Mouse (Mus musculus) megakaryocyte progenitor cell, adult 5-6 weeks (primary cell): ENCODE measurements around the gene Ptp4a2. TPM values are rescaled to one million over a fixed set of nuclear protein-coding genes. Genes with fewer than 3 reads are reported as not detected.

Experiments used
- ATAC-seq: replicated peaks from 2 replicates; pipeline ENCODE4 v1.8.0; 2016; ENCODE audit warnings: mild to moderate bottlenecking, moderate TSS enrichment, inconsistent platforms; ENCODE audit not compliant: poor library complexity
- total RNA-seq, 2 experiments: library from RNA; stranded (forward) in 1 of 2; stranded (reverse) in 1 of 2; fragments of 157-497, 149-512 nt in 1 of 2; fragments of 200-1000 nt in 1 of 2; gene quantifications; 2 replicates each; pipeline versions ENCODE4 v1.2.3 to v1.2.4; 2015 to 2017

The Ptp4a2 gene
- total RNA-seq, 2 experiments from 2014 or later: 303 to 310 TPM

DNA sequence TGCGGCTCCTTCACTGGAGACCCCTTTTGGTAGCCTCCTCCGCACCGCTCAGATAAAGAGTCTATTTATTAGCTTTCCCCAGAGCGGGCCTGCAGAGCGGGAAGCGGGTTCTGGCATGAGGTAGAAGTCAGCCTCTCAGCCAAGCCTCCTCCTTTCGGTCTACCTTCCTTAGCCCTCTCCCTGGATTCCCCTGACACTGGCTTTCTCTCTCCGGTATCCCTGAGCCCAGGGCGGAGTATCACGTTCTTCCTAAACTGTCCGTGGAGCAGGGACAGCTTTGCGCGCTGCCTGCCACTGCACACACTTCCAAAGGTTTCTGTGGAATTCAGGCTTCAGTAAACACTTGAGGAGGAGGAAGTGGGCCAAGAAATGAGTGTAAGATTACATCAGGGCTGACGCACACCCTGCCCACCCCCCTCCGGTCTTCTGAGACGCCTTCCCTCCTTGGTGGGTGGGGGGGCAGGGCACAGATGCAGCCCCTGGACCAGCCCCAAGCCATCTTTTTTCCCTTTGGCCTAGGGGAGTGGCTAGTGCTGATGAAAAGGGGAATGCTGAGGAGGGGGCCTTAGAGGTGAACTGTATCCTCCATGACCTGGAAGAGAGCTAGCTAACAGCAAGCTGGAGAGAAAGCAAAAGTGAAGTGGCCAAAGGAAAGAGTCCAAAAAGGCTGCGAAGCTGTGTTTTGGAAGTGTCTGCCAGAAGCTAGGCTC is 15.7 kb upstream of the Ptp4a2 start:
- no peak for ATAC-seq

DNA sequence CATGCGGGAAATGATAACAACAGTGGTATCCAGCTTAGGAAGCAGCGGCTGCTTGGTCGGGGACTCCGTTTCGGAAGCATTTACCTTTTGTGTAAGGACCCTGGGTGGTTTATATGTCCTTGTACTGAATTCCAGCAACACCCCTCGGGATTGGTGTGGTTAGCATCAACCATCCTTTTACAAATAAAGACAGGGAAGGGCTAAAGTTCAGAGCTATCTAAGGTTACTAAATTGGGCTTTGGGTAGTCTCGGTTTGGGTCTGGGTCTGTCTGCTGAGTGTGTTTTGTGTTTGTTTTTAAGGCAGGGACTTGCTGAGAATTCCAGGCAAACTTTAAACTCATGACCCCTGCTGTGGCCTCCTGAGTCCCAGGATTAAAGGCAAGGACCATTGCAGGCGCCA is 15.2 kb upstream of the Ptp4a2 start:
- no peak for ATAC-seq

DNA sequence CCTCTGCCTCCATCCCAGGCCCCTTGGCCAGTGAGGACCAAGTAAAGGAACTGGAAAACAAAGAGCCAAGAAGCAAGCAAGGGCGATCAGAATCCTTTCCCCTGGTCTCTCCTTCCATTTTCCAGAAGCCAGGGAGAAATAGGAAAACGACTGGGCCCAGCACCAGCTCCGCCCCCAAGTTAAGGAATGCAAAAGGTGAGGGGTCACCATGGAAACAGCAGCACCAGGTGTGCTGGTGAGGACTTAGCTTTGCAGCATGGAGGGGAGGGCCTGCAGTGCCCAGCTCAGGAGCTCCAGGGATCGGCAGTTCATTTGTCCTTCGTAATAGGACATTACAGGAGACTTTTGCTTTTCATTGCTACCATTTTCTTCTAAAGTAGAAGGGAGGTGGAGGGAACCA is 13.0 kb upstream of the Ptp4a2 start:
- no peak for ATAC-seq

DNA sequence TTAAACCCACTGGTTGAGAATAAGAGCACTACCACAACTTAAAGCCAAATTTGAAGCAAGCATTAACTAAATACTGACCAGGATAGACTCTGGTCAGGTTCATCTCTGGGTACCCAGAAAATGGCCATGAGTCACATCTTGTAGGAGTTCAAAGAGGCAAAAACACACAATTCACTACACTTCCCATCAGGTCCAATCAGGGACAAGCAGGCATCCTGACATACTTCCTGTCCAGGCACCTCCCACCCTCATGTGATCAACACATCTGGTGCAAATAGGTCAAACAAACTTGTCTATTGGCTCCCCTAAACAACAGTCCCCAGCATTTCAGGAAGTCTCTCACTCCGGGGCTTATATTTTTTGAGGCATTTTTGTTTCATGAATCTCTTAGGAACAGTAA is 7.7 kb upstream of the Ptp4a2 start:
- ATAC-seq: peak; percentile 83

DNA sequence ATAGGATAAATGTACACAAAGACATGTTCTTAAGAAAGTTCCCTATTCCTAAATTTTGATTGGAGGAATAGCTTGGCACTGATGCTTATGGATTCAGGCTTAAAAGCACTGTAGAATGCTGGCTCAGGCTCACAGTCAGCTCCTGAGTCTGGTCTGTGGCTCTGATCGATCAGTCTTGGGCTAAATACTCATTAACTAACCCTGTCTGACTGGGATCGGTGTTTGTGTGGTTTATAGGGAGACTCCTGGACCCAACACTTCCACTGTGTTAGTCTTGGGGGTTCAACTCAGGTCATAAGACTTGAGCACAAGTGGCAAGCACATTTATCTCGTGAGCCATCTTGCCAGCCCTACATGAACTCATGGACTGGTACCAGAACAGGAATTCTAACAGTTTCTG is 6.0 kb upstream of the Ptp4a2 start:
- ATAC-seq: no peak

DNA sequence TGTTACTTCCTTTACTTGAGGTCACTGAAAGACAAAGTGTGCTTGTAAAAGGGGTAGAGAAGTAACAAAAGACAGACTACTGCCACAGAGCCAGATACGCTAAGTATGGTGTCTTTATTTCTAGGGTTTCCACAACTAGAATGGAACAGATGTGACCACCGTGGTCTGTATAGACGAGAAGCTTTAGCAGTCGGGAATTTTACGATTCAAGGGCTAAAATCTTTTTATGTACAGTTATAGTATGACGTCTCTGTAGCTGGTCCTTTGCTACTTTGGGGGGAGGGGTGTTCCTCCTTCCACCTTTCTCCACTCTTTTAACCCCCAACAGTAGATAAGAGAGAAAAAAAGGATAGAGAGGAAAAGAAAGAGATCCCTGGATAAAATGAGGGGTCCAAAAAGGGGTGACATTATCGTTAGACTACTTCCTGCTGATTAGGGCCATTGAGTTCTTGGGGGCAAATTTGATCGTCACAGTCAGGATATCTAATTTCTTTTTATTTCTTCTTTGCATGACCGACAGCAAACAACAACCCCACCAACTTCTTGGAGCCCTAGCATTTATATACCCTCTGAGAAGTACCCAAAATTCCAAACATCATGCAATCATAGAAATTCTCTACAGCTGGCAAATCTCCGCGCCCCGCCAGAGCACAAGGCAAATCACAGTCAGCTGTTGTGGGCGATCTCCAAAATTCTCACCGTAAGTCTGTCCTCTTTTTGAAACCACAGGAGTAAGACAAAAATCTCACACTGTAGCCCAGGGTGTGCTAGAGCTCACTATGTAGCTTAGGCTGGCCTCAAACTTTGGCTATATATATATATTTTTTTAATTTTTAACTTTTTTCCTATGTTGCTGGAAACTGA is 818 bp downstream of the Ptp4a2 start:
- ATAC-seq: peak; percentile 53

DNA sequence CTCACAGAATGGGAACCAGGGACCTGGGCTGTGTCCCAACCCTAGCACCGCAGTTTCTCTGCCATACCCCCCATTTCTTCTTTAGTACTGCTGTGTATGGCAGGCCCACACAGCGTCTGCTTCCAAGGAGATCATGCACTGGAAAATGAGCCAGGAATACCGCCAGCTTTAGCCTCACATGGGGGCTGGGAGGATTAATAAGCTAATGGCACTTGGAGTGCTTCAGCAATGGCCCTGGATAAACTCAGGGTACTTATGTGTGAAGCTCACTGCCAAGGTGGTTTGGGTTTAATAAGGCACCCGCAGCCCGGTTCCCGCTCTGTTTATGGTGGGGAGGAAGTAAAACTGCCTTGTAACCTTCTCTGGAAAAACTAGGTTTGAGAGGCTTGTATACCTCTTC is 6.6 kb downstream of the Ptp4a2 start:
- no peak for ATAC-seq

DNA sequence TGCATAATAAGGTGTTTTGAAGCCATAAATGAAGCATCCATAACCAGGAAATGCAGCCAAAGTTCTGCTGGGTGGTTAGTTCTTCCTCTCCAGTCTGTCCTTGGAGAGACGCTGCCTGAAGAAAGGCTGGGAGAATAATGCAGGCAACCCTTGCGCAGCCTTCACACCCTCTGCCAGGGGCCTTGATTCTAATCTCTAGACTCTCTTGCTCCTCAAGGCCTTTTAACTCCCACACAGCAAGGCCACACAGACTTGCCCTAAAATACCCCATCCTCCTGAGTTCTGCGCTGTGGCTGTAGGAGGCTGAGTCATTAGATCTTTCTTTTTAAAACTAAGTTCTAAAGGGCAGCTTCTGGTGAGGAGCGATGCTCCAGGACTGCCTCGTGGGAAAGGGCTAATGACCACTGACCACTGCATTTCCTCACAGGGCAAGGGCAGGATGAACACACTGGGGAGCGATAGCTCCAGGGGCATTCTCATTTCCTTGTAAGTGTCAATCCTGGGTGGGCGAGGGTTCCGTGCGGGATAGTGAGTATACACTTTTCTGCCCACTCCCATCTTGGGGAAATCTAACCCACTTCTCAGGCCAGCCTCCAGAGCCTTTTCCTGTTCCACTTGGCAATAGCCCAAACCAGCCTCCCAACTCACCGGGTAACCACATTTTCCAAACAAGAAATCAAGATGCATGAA is 7.6 kb downstream of the Ptp4a2 start:
- ATAC-seq: no peak

DNA sequence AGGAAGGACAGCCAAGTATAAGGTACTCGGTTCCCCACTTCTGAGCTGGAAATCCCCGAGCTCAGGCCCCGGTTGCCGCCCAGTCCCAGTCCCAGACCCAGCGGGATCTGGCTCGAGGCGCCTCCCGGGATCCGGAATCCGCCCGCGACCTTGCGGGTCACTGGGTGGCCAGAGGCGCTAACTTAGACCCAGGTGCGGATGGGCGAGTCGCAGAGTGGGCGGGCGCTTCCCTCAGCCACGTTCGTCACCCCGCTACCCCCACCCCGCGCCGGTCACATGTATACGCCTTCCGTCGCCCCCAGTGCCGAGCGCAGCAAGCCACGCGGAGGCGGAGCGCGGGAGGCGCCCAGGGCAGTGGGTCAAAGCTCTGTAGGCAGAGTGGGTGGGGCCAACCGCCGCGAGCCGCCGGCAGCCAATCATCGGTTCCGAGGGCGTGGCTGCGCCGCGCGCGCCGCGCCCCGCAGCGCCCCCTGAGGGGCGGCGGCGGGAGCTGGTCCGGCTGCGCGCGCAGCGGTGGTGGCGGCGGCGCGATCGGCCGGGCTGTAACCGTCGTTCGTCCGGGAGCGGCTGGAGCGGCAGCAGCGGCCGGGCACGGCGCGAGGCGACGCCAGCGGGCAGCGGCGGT is 8.8 kb downstream of the Ptp4a2 start:
- ATAC-seq: peak; percentile 90

DNA sequence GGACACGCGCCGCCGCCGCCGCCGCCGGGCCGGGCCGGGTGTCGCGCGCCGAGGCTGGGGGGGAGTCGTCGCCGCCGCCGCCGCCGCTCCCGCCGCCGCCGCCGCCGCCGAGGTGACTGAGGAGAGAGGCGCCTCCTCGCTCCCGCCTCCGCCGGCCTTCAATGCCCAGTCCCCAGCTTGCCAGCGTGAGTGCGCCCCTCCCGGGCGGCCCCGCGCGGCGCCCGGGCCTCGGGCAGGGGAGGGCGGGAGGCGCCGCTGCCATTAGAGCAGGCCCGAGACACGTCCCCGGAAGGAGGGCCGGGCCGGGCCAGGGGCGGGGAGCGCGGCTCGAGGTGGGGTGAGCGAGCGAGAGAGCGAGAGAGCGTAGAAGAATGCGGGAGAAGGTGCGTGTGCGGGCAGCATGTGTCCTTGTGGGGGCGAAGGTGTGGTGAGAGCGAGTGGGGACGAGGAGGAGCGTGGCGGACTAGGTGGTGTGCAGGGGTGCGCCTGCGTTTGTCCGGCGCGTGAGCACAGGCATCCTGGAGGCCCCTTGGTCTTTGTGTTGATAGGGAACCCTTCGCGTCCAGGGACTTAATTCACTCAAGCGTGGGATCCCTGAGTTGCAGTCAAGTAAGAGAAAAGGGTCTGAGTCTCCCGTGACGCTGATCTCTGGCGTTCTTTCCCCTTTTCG is 9.5 kb downstream of the Ptp4a2 start:
- ATAC-seq: peak; percentile 41

DNA sequence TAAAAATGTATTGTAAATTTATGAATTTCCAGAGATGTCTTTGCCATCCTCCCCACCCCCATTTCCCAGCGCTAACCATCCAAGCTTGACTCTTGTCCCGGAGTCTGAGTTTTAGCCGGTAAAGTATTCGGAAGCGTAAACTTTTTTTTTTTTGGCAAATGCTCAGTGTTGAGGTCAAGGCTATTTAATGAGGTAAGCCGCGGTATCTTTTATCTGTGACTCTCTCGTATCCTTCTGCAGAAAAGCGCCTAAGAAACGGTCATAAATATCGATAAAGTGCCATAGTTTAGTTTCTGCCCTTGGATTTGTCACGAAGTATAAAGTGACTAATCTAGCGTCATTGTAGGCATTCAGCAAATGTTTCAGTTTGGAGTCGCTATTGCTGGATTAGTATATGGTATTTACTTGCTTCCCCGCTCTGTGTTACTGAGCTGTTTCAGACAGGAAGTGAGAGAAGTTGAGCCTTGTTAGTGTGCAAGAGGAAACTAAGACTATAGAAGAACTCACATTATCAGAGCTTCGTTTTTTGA is 10.1 kb downstream of the Ptp4a2 start:
- peak; percentile 10; the same call in 1 of the 2 replicates for ATAC-seq

DNA sequence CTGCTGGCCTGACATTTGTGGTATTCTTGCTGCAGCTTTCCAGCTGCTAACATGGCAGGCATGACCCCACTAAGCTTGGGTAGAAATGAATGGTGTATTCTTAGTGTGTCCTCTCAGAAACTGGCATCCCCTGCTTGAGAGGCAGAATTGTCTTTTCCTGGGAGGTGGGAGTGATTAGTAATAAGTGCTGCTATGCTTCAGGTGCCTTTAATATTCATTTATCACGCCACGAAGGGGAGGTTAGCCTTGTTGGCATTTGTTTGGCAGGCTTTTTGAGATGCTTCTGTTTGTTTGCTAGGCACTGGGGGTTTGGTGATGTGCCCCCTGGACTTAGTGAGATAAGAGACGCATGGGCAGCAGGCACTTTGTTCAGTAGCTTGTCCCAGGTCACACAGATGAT is 11.3 kb downstream of the Ptp4a2 start:
- ATAC-seq: no peak

DNA sequence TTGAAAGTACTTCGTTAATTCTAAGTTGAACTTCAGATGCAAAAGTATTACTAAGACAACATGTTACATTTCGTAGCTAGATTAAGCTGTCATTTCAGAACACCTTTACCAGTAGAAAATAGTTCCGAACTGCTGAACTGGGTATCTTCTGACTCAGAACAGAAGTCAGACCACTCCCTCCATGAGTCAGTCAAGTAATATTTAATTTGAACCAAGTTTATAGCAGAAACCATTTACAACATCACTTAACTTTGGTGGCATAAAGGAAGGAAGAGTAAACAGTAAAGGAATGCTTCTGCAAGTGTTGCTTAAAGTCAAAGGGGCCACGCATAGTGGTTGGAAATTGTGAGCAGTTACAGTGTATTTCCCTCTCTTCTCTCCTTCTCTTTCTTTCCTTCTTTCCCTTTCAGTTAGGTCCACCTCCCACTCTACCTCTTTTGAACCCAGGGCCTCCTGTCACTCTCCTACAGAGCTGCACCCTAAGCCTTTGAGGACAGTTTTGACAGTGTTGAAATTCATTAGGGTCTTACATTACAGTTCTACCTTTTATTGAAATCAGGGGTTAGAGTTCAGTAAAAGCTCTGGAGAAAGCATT is 12.3 kb downstream of the Ptp4a2 start:
- ATAC-seq: no peak

DNA sequence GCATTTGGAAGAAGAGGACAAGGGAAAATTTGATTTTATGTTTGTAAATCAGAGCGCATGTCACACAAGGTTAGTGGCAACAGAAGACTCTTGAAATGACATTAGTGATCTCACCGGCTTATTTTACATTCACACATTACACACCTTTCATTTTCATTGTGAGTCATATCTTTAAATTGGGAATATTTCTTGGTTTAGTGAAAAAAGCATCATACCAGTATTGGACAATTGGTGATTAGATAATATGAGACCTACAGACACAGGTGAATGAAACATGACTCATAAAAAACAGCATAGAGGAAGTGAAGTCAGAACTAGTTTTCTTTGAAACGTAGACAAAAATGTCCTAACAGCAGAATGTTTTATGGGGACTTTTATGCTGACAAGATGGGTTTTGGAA is 16.6 kb downstream of the Ptp4a2 start:
- no peak for ATAC-seq

DNA sequence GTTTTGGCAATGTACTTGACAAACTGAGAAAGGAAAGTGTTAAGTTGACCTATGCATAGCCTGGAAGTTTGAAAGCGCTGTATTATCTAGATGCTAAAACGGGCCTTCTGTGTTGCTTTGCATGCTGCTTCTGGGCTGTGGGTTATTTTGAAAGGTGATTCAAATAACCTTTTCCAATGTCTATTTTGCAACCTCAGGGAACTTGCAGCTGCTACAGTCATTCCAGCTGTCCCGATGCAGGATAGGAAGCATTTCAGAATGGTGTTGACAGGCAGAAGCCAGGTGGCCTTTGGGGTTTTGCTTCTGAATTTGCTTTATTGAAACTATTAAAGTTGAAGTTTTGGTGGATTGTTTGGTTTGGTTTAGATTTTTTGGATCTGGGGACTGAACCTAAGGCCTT is 17.1 kb downstream of the Ptp4a2 start:
- ATAC-seq: no peak

DNA sequence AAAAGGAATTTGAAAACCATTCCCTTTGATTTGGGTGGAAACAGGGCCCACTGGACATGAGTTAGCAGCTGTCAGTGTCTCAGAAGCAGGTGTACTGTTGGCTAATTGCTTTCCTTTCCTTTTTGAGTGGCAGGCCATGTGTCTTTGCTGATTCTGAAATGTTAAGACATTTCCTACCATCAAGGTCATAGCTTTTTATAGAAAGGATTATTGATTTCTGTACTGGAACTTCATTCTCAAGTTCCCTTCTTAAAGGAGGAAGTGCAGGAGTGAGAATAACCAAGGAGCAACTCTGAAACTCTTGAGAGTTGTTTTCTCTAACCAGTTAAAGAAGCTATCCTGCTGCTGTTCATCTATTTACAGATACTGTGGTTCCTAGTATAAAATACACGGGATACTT is 18.8 kb downstream of the Ptp4a2 start:
- ATAC-seq: peak; percentile 49

DNA sequence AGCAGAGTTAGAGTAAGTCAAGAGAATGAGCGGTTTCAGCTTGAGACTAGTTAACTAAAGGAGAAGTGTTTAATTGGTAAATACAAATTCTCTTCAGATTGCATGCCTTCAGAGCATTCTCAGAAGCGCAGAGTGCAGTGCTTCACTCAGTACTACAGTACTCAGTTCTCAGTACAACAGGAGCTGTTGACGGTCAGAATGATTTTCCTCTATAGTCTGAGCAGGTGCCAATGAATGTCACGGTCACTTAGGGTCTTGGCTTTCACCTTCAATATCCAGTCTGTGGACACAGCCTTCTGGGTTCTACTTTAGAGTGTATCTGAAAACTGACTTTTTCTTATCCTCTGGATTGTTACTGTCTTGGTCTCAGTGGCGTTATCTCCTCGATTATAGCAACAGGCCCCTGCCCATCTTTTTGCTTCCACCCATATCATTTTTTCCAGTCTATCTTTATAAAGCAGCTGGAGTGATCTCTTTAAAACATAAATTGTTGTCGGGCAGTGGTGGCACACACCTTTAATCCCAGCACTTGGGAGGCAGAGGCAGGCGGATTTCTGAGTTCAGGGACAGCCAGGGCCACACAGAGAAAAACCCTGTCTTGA is 19.4 kb downstream of the Ptp4a2 start:
- ATAC-seq: peak; percentile 67

DNA sequence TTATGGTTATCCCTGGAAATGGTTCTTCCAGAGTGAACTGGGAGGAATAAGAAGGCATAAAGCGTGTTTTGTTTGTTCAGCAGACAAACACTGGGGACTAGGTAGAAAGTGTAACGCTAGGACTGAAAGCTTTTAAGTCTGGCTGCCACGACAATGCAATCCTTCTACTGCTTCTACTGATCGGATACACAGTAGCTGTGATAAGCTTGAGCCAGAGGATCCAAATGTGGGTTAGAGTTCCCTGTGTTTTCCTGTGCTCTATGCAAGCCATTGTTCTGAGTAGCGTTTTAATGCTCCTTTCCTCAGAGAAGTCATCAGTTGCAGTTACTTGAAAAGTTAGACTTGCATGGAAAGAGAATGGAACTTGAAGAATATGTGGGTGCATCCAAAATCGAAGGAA is 23.6 kb downstream of the Ptp4a2 start:
- no peak for ATAC-seq

DNA sequence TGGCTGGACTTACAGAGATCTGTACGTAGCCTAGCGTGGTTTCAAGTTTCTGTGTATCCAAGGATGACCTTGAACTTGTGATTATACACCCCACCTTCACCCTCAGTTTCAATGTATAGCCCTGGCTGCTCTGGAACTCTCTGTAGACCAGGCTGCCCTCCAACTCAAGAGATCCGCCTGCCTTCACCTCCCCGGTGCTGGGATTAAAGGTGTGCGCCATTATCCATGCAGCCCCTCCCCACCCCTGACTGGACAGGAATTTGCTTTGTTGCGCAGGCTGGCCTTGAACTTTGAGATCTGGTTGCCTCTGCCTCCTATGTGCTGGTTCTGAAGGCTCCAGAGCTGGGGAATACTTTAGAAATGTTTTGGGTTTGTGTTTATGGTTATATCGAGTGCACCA is 24.3 kb downstream of the Ptp4a2 start:
- no peak for ATAC-seq
